Mouse (Mus musculus) natural killer cell, adult 2 months (primary cell): ENCODE results near the gene Rbm39.
"Not testable (repeated sequence)": the region's sequence is repeated elsewhere in the genome, so short reads cannot be mapped to it uniquely, and the experiment has no call there.

Experiments used
- DNase-seq, 2 experiments: peaks; one replicate each; pipeline ENCODE4 v3.0.0; 2022; ENCODE audit warnings: low spot score in 2 of 2

Gene Rbm39

DNA sequence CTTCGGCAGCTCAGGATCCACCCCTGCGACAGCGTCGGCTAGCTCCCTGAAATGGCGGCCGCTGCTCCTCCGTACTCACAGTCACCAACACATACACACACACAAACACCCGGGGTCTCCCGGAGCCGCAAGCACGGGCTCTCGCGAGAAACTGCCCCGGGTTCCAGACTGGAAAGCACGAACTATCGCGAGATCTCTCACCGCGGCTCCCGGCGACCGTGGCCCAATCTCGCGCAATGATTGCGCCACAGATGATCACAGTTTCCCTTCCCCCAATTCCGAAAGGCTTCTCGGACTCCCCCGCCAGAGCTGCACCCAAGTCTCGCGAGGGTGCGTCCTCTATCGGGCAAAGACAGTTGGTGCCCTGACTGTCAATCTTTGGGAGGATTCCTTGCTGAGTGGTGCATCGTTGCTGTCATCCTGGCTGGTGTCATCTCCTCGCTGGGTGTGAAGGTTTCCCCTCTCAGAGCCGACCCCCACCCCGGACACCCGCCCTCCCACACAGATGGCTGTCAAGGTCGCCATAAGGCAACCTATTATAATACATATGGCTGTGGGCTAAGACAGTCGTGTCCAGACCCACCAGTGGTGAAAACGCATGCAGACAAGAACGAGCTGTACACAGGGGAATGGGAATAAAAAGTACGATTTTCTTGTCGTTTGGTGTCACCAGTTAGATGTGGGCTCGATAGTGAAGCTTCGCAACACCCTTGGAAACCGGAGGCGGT, at the start of gene Rbm39:
Gene Rbm39, minus strand, starts transcription at position 145 of the 728 bp plus-strand sequence.
- DNase-seq = peak; percentile 100

DNA sequence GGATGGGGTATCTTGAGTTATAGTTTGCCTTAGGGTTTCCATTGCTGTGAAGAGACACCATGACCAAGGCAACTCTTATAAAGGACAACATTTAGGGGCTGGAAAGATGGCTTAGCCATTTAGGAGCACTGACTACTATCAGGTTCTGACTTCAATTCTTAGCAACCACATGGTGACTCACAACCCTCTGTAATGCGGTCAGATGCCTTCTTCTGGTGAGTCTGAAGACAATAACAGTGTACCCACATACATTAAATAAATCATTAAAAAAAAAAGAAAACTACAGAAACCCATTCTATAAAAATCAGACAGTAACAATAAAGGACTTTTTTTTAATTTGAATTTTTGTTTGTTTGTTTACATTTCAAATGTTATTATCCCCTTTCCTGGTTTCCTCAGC, 49.1 kb upstream of the Rbm39 start:
- DNase-seq = no peak

DNA sequence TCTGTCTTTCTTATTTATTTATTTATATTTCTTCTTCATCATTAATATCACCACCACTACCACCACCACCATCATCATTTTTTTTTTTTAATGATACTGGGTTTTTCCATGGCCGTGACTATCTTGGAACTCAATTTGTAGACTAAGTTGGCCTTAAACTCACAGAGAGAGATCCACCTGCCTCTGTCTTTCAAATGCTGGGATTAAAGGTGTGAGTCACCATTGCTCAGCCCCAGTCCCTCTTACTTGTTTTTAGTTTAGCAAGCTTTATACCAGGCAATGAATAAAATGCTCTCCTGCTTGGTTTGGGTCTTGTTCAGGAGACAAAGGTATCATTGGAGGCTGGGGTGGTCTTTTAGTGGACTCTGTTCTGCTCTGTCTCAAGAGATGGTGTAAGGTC, 47.7 kb upstream of the Rbm39 start:
- no peak for DNase-seq

DNA sequence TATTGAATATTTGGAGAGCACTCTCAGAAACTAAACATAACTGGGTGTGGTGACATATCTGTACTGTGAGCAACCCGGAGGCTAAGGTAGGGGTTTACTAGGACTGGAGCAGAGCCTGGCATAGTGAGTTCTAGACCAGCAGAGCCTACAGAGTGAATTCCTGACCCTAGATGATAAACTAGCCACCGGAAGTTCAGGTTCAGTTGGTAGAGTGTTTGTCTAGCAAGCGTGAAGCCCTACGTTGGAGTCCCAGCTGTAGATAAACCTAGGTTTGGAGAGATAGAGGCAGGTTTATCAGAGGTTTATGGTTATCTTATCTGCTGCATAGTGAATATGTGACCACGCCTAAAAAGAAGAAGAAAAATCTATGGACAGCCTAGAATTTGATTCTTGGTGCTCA, 44.0 kb upstream of the Rbm39 start:
- no peak for DNase-seq

DNA sequence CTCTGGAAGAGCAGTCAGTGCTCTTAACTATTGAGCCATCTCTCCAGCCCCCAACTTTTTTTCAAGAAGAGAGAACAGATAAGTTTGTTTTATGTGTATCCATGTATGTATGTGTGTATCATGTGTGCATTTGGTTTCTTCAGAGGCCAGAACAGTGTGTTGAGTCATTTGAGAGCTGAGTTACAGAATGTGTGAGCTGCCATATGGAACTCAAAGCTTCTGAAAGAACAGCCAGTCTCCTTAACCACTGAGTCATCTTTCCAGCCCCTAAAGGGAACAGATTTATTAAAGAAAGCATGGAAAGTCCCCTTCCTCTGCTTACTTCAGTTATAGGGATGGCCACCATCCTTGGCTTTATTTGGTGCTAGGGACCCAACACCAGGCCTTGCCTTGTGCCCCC, 42.1 kb upstream of the Rbm39 start:
- no peak for DNase-seq

DNA sequence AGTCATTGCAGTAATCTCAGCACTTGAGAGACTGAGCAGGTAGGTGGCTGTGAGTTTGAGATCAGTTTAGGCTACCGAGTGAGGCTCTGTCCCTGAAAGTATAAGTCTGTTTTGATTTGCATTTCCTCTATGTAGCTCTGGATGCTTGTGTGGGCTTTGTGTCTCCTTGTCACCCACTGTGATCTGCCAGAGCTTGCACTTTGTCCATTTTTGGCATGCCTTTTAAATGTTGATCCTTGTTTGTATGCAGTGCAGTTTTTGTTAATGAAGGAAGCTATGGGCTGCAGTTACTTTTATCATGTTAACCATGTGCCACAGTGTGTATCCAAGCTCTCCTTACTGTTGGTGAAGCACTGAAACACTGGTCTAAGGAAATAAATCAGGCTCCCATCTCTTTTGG, 37.7 kb upstream of the Rbm39 start:
- DNase-seq = no peak

DNA sequence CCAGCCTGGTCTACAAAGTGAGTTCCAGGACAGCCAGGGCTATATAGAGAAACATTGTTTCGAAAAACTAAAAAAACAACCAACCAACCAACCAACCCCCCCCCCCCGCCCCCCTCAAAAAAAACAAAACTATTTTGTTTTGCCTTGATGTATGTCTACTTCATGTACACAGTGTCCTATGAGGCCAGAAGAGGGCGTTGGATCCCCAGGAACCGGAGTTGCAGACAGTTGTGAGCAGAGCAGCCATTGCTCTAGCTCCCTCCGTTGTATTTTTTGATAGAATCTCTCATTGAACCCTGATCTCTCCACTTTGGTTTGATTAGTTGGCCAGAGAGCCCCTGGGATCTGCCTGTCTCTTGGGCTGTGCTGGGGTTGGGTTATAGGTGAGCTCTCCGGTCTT, 23.9 kb upstream of the Rbm39 start:
- peak in 1 of 2 experiments; percentile 25 for DNase-seq

DNA sequence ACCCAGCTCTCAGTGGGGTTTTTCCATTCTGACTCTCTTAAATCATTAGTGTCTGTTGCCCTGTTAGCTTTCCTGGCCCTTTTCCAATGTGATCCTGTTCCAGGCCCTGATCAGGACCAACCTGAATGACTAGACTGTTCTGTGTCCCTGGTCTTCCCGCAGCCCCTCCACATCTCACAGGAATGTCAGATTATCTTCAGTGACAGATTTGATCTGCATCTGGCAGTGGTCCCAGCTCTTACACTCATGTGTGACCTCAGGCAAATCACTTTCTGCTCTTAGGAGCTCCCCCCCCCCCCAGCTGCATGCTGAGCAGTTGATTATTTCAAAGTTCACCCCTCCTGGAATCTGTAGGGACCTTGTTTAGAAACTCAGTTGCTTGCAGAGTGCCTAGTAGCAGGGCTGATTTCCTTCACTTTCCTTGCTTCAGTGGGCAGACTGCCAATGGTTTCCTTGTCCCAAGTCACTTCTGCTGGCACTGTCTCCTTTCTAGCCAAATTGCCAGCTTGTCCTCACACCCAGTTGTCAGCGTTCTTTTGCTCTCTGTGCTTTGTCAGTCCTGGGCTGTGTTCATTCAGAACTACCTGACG, 22.9 kb upstream of the Rbm39 start:
- no peak for DNase-seq

DNA sequence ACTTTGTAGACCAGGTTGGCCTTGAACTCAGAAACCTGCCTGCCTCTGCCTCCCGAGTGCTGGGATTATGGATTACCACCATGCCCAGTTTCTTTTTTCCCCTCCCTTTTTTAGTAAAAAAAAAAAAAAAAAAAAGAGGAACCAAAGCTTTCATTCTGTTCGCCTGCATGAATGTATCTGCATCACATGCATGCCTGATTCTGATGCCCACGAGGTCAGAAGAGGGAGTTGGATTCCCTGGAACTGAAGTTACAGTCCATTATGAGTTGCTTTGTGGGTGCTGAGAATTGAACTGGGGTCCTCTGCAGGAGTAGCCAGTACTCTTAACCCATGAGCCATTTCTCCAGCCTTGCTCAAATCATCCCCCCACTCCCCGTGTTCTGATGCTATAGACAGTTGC, 21.4 kb upstream of the Rbm39 start:
- DNase-seq = peak in 1 of 2 experiments; percentile 21

DNA sequence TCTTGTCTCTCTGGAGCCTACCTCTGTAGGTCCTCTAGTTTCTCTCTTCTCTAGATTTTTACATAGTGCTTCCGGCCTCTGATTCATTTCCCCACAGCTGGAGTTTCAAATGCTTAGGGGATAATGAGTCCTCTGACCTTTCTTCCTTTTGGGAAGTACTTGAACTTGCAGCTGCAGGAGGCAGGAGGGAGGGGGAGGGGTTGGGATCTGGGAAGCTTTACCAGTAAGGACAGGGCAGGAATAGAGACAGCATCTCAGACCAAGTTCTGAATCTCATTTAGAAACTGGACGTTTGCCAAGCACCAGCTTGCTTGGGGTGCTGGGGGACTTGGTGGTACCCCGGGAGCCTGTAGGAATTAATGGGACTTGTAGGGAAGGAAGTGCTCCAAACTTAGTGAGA, 19.9 kb upstream of the Rbm39 start:
- DNase-seq = no peak

DNA sequence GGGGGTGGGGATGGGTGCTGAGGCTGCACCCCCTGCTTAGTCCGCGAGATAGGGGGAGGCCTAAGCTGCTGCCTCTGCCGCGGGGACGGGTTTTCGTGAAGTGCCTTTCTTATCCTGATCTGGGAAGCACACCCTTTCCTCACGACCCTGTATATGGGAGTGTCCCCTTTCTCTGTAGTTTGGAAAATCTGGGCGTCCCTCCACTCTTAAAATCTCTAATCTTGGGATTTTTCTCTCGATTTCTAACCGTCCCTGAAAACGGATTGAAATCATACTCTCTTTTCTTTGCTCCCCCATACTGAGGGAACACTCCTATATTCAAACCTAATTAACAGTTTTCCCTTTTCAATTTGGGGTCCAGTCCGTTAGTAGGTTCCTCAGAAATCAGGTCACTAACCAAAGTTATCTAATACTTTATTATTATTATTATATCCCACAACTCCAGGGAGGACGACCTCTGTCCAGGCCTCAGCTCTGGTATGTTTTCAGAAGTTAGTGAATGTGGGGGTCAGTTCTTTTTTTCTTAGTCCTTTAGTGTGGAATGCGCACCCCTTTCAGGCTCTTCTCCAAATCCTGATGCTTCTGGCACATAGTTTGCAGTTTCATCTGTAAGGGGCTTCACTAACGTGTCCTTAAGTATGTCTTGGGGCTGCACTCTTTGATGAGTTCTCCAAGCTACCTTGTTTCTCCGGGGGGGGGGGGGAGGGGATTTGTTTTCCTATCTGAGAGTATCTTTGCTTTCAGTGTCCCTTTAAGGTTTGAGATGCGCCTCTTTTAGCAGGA, 17.3 kb upstream of the Rbm39 start:
- DNase-seq = no peak

DNA sequence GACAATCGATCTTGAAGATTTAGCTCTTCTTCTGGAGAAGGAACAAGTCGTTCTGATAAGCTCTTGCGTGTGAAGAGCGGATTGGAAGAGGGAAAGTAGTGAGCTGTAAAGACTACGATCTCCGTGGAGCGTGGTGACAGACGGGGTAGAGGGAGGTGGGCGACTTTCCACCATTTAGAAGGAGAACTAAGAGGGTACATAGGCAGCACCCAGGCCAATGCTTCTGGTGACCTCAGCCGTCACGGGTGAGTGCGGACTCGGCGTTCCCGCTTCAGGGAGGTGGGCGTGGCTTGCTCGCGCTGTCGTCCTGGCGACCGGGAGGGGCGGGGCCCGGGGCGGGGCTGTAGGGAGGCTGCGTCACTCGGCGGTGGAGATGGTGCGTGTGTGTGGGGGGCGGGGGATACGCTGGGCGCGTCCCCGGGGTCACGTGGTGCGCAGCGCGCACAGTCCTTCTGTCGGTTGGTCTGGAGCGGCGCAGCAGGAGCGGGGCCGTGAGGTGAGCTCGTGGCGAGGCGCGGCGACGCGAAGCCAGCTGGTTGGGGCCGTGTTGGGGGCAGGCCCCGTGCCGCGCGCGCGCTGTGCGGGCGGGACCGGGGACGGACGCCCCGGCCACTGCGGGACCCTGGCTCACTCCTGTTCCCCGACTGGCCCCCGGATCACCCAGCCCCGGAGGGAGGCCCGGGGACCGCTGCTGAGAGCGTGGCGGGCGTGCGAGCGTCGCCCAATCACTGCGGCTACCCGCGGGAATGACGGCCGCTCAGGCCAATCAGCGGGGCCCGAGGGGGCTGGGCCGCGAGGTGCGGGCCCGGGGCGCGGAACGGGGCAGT, 16.5 kb upstream of the Rbm39 start, which contains the start of gene Phf20:
Gene Phf20, plus strand, starts transcription at position 165 of the 827 bp plus-strand sequence.
- peak; percentile 99 for DNase-seq

DNA sequence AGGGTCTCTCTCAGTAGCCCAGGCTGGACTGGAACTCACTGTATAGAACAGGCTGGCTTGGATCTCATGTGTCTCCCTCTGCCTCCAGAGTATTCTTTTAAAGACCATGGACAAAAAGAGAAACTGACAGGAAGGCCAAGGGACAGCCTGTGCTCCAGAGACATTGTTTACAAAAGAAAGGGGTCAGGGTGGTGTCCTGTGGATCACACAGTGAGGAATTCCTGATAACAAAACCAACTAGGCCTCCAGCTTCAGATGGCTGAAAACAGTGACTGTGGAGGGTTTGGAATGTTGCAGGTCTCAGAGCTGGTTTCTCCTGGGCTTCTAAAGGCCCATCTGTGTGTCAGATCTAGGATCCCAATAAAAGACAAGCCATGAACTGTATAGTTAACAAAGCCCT, 14.5 kb upstream of the Rbm39 start:
- no peak for DNase-seq

DNA sequence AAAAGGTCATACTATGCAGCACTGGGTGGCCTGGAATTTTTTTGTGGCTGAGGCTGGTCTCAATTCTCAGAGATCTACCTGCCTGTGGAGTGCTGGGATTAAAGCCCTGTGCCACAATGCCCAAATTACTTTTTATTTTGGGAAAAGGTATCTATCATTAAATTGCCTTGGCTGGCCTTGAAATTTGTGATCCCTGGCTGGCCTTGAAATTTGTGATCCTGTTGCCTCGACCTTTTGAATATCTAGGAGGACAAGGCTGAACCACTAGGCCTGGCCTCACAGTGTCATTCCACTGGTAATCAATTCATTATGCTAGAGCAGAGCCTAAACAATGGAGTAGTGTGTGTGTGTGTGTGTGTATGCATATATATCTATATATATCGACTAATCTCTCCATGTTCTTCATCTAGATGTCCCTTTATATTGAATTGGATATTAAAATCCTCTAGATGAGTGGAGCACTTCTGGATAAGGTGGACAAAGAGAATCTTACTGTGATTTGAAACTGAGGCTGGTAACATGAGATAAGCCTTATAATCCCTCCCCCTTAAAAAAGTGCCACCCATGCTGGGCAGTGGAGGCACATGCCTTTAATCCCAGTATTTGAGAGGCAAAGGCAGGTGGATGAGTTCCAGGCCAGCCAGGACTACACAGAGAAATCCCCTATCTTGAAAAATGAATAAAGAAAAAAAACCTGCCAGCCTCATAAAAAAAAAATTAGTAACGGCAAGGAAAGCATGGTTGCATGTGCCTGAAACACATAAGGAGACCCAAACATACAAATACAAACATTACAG, 13.2 kb upstream of the Rbm39 start:
- no peak for DNase-seq

DNA sequence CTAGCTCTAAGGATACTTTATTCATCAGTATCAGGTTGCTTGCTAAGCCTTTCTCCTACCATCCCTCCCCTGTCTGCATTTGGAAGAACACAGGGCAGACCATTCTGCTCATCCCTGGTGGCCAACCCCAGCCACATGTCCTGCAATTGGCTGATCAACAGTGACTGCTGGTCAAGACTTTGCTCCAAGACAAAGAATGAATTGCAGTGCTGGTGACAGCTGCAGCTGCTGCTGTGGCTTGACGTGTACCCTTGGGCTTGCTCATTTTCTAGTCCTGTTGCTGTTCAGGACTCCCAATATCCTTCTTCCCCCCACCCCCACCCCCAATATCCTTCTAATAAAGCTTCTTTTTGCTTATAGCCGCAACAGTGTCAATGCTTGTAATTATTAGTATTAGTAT, 12.0 kb upstream of the Rbm39 start:
- DNase-seq = no peak

DNA sequence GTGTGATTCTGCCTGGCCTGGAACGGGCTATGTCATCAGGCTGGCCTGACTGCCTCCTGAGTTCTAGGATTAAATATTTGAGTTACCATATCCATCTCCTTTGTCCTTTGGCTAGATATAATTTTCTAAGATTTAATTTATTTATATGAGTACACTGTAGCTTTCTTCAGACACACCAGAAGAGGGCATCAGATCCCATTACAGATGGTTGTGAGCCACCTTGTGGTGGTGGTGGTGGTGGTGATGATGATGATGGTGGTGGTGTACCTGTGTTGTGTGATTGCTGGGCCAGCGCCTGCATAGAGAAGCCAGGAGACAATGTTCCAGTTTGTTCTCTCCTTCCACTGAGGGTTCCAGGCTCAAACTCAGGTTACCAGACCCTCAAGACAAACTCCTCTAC, 11.5 kb upstream of the Rbm39 start:
- DNase-seq = no peak

DNA sequence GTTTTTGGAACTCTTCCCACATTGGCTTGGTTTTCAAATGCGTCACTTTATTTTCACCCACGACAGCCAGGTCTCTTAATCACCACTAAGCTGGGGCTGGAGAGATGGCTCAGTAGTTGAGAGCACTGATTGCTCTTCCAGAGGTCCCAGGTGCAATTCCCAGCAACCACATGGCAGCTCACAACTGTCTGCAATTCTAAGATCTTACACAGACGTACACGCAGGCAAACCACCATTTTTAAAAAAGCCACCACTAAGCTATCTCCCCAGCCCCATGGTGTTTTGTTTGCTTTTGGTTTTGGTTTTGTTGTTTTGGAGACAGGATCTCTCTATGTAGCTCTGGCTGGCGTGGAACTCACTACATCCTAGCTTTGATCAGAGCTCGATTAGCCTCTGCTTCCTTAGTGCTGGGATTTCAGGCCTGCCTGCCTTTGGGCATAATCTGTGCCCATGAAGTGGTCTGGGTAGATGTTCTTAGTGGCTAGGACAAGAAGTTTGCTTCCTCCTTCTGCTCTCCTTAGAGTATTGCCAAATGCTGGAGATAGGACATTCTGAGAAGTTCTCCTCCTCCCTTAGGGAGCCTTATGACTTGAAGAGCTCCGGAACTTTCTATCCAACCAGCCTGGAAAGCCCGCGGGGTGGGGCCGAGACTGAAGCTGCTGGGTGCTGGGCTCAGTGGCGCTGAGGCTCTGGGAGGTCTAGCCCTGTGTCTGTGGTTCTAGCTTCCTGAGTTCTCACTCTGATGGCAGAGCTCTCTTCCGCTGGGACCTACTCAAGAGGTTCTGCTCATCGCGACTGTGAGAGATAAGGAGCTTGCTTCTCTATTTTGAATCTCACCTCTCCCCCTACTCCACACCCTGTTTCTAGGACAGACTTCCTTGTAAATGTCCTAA, 10.2 kb upstream of the Rbm39 start:
- peak; percentile 75 to 76 for DNase-seq

DNA sequence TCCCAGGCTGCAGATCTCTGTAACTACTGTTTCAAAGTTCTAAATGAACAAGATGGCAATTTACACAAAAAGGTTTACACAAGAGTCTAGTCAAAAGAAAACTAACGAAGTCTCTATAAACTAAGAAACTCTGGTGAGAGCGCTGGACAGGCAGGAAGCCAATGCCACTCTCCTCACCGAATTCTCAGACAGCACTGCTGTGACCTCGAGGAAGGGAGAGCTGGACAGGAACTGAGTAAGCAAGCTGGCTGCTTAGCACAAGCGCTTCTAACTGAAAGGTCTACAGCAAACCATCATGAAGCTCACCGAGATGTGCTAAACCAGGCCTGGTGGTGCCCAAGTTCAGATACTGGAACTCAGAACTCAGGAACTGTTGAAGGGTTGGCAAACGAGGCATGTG, 9.2 kb upstream of the Rbm39 start:
- not testable (repeated sequence) for DNase-seq

DNA sequence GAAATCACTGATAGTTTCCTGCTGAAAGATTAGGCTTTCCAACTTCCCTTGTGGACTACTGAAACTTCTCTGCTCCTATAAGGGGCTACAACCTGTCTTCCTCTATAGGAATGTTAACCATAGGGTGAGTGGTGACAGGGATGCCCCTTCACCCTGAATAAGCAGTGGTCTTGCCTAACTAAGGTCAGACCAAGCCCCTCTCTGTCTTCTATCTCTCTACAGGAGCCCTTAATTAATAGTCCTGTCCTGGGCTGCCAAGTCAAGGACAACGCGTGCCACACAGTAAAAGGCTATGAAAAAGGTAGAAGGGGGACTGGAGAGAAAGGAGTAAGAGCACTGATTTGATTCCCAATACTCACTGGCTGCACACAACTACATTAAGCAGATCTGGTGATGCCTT, 1.6 kb upstream of the Rbm39 start:
- no peak for DNase-seq
